Mouse (Mus musculus) bone marrow, adult 2 months (tissue): Measurements from ENCODE around the gene Ttc9c.

Experiments used
- CTCF ChIP-seq: fragments of 200-500 bp; IDR thresholded peaks from 2 replicates; pipeline ENCODE4 v1.5.1; 2011; ENCODE audit warnings: low read length, control low read depth; ENCODE audit not compliant: control insufficient read depth, insufficient read depth
- POLR2A ChIP-seq: fragments of 200-500 bp; IDR thresholded peaks from 2 replicates; pipeline ENCODE4 v1.6.1; 2011; ENCODE audit warnings: low read depth, mild to moderate bottlenecking, control low read depth, low read length, borderline replicate concordance; ENCODE audit not compliant: control insufficient read depth

GRCm38 (mm10) chr19:8822696-8823095, 3.6 kb upstream of the Ttc9c start:
- no peak for TF ChIP-seq POLR2A
- TF ChIP-seq CTCF, result no peak
